Mouse (Mus musculus) cerebellum, adult 9-11 months (tissue): ENCODE data around the gene Nrip1.

Experiments
- DNase-seq: peaks from one replicate; pipeline ENCODE4 v3.0.0; 2022

The Nrip1 gene

GRCm38 (mm10) chr16:76371614-76371917 lies 2.1 kb downstream of the Nrip1 start:
- DNase-seq = no peak

GRCm38 (mm10) chr16:76370716-76371613 lies 2.7 kb downstream of the Nrip1 start:
- no peak for DNase-seq

- DNase-seq = peak; percentile 78
Measured at GRCm38 (mm10) chr16:76370041-76370715, 3.4 kb downstream of the Nrip1 start.

GRCm38 (mm10) chr16:76369236-76369635 lies 4.4 kb downstream of the Nrip1 start:
- no peak for DNase-seq

- no peak for DNase-seq
Measured at GRCm38 (mm10) chr16:76367261-76367908, 6.2 kb downstream of the Nrip1 start.

GRCm38 (mm10) chr16:76365790-76366406 lies 7.7 kb downstream of the Nrip1 start:
- DNase-seq = no peak

GRCm38 (mm10) chr16:76365237-76365636 lies 8.4 kb downstream of the Nrip1 start:
- no peak for DNase-seq

- DNase-seq = no peak
Measured at GRCm38 (mm10) chr16:76363641-76364040, 10.0 kb downstream of the Nrip1 start.

- DNase-seq = no peak
Measured at GRCm38 (mm10) chr16:76362982-76363381, 10.6 kb downstream of the Nrip1 start.

GRCm38 (mm10) chr16:76360441-76360840 lies 13.2 kb downstream of the Nrip1 start:
- DNase-seq = no peak

GRCm38 (mm10) chr16:76358757-76359156 lies 14.9 kb downstream of the Nrip1 start:
- no peak for DNase-seq

- DNase-seq = no peak
Measured at GRCm38 (mm10) chr16:76358128-76358748, 15.4 kb downstream of the Nrip1 start.

- no peak for DNase-seq
Measured at GRCm38 (mm10) chr16:76357155-76357554, 16.5 kb downstream of the Nrip1 start.

GRCm38 (mm10) chr16:76355947-76356550 lies 17.6 kb downstream of the Nrip1 start:
- no peak for DNase-seq

GRCm38 (mm10) chr16:76355267-76355666 lies 18.4 kb downstream of the Nrip1 start:
- no peak for DNase-seq

- no peak for DNase-seq
Measured at GRCm38 (mm10) chr16:76354841-76355240, 18.8 kb downstream of the Nrip1 start.

GRCm38 (mm10) chr16:76354289-76354688 lies 19.3 kb downstream of the Nrip1 start:
- no peak for DNase-seq

- no peak for DNase-seq
Measured at GRCm38 (mm10) chr16:76350922-76351321, 22.7 kb downstream of the Nrip1 start.

GRCm38 (mm10) chr16:76349053-76349452 lies 24.6 kb downstream of the Nrip1 start:
- DNase-seq = no peak

- no peak for DNase-seq
Measured at GRCm38 (mm10) chr16:76347719-76348421, 25.8 kb downstream of the Nrip1 start.

GRCm38 (mm10) chr16:76346371-76346770 lies 27.3 kb downstream of the Nrip1 start:
- DNase-seq = no peak
